ENCODE assay signal across 10 mouse cellular contexts in the genomic region with DNA sequence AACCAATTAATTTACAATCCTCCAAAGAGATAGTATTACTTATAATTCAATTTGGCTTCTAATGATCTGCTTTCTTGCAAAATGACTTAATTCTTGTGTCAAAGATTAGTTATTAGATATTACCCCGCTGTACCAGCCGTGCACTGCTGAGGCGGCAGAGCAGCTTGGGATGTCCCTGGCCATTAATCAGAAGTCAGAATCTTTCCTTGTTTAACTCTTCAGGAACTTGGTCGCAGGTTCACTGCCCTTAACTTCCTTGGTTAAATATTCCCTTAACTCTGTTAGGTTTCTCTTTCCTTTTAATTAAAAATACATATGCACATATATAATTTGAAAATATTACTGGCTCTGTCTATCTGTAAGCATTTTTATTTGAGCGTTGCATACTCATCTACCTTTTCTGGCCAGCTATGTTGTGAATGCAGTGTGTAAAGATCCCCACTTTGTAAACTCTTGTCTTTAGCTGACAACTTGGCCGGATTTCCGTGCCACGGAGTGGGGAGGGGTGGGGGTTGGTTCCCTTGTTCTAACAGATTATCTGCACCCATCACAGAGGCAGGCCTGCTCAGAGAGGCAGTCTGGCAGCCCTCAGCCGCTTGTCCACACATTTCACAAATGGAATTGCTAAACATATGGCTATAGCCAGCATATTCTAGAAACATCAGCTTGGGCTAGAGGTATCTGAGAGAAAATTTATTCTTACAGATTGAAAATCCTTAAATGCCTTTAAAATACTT. TPM values are rescaled to one million over a fixed set of nuclear protein-coding genes. Genes with fewer than 3 reads are reported as not detected.
DNase-seq lines count a peak whose midpoint lies in the region; ATAC-seq and TF ChIP-seq lines count a peak whose summit lies in the region.
"Had no signal": no experiment of that assay in that cellular context is flagged by ENCODE, and none has a peak within 500 bp of the region (broad histone marks: within the 10 kb centered on the region; RNA-seq: fewer than 3 reads in every experiment).

No protein-coding gene starts in this region.

- TF ChIP-seq CTCF in hindbrain, postnatal 0 days (IDR thresholded peaks at IDR 0.05; ENCODE audit: low read depth), result no peak
- no peak for TF ChIP-seq CTCF in gastrocnemius, adult 2 months (IDR thresholded peaks at IDR 0.05)

- DNase-seq in heart, postnatal 10 days, result peak; percentile 3 to 5
- DNase-seq in heart, postnatal 25 days (ENCODE audit: low spot score), result no peak
- peak; percentile 29 for DNase-seq in hindbrain, postnatal 0 days (ENCODE audit: low spot score)
- DNase-seq in ovary, postnatal 36 days (ENCODE audit: low spot score), result no peak
- no peak for DNase-seq in gastrocnemius, adult 2 months
- DNase-seq: thymus, adult 2 months had no signal

- H3K27ac ChIP-seq in forebrain, embryonic 12.5 days, result peak overlapping the region; percentile 54
- H3K27ac ChIP-seq in hindbrain, postnatal 0 days, result 0 out of 2 replicates have a peak overlapping the region, but pooled peaks have one; percentile 22
- 0 out of 2 replicates have a peak overlapping the region, but pooled peaks have one; percentile 25 for H3K27ac ChIP-seq in midbrain, embryonic 12.5 days (replicated peaks)
- H3K27ac ChIP-seq in kidney, embryonic 16.5 days (ENCODE audit: low read length), result no peak overlapping the region
- no peak overlapping the region for H3K27ac ChIP-seq in gastrocnemius, adult 2 months

- H3K9ac ChIP-seq in forebrain, embryonic 12.5 days, result no peak overlapping the region
- H3K9ac ChIP-seq in hindbrain, postnatal 0 days (replicated peaks; ENCODE audit: low read length), result no peak overlapping the region
- H3K9ac ChIP-seq in midbrain, embryonic 12.5 days (replicated peaks), result no peak overlapping the region
- no peak overlapping the region for H3K9ac ChIP-seq in kidney, embryonic 16.5 days (replicated peaks; ENCODE audit: low read length)

- no peaks in the 10 kb centered on the region for H3K27me3 ChIP-seq in forebrain, embryonic 12.5 days
- no peaks in the 10 kb centered on the region for H3K27me3 ChIP-seq in hindbrain, postnatal 0 days (ENCODE audit: insufficient read depth, low read length)
- no peaks in the 10 kb centered on the region for H3K27me3 ChIP-seq in midbrain, embryonic 12.5 days
- no peaks in the 10 kb centered on the region for H3K27me3 ChIP-seq in kidney, embryonic 16.5 days (ENCODE audit: insufficient read depth, low read length)

- 57% methylated on average over 9 of the region's 9 CpGs for WGBS in forebrain, embryonic 12.5 days
- WGBS in hindbrain, postnatal 0 days, result 30% methylated on average over 9 of the region's 9 CpGs
- 51% methylated on average over 9 of the region's 9 CpGs for WGBS in midbrain, embryonic 12.5 days
- 44% methylated on average over 9 of the region's 9 CpGs for WGBS in kidney, embryonic 16.5 days

- no peak overlapping the region for H3K4me3 ChIP-seq in forebrain, embryonic 12.5 days (replicated peaks)
- no peak overlapping the region for H3K4me3 ChIP-seq in hindbrain, postnatal 0 days (ENCODE audit: low read length)
- H3K4me3 ChIP-seq in midbrain, embryonic 12.5 days, result no peak overlapping the region
- H3K4me3 ChIP-seq in kidney, embryonic 16.5 days (ENCODE audit: low read length), result no peak overlapping the region
- no peak overlapping the region for H3K4me3 ChIP-seq in gastrocnemius, adult 2 months

- H3K4me1 ChIP-seq in forebrain, embryonic 12.5 days, result peaks cover 28% of the 10 kb centered on the region
- peaks cover 11% of the 10 kb centered on the region; the same call in 1 of the 2 replicates for H3K4me1 ChIP-seq in hindbrain, postnatal 0 days (ENCODE audit: insufficient read depth, low read length)
- peaks cover 28% of the 10 kb centered on the region for H3K4me1 ChIP-seq in midbrain, embryonic 12.5 days
- H3K4me1 ChIP-seq in kidney, embryonic 16.5 days (ENCODE audit: insufficient read depth, low read length), result 0 out of 2 replicates have a peak, but pooled peaks cover 3% of the 10 kb centered on the region

- H3K36me3 ChIP-seq in forebrain, embryonic 12.5 days (replicated peaks), result no peaks in the 10 kb centered on the region
- no peaks in the 10 kb centered on the region for H3K36me3 ChIP-seq in hindbrain, postnatal 0 days (ENCODE audit: insufficient read depth, low read length)
- no peaks in the 10 kb centered on the region for H3K36me3 ChIP-seq in midbrain, embryonic 12.5 days
- no peaks in the 10 kb centered on the region for H3K36me3 ChIP-seq in kidney, embryonic 16.5 days (ENCODE audit: insufficient read depth, low read length)

- no peak overlapping the region for H3K4me2 ChIP-seq in forebrain, embryonic 12.5 days
- H3K4me2 ChIP-seq in hindbrain, postnatal 0 days (ENCODE audit: low read depth, low read length), result 0 out of 2 replicates have a peak overlapping the region, but pooled peaks have one; percentile 2
- no peak overlapping the region for H3K4me2 ChIP-seq in midbrain, embryonic 12.5 days (replicated peaks)
- H3K4me2 ChIP-seq in kidney, embryonic 16.5 days (replicated peaks; ENCODE audit: low read depth, low read length), result no peak overlapping the region

- 0 out of 2 replicates have a peak, but pooled peaks have one; percentile 46 for ATAC-seq in forebrain, embryonic 12.5 days (ENCODE audit: low FRiP score)
- ATAC-seq in hindbrain, postnatal 0 days, result peak; percentile 53; the same call in 1 of the 2 replicates
- peak; percentile 60; the same call in 1 of the 2 replicates for ATAC-seq in midbrain, embryonic 12.5 days (ENCODE audit: low FRiP score, low read depth)
- ATAC-seq in kidney, embryonic 16.5 days (ENCODE audit: low FRiP score, low TSS enrichment), result no peak

- intact Hi-C loops in heart, postnatal 10 days (cut with DNase I), result no loop called here
- intact Hi-C loops in heart, postnatal 25 days (cut with DNase I), result no loop called here
- intact Hi-C loops in gastrocnemius, adult 2 months (cut with DNase I), result no loop called here

- H3K9me3 ChIP-seq in forebrain, embryonic 12.5 days, result no peaks in the 10 kb centered on the region
- H3K9me3 ChIP-seq in hindbrain, postnatal 0 days (ENCODE audit: low read length), result no peaks in the 10 kb centered on the region
- H3K9me3 ChIP-seq in midbrain, embryonic 12.5 days, result no peaks in the 10 kb centered on the region
- no peaks in the 10 kb centered on the region for H3K9me3 ChIP-seq in kidney, embryonic 16.5 days (ENCODE audit: low read length)

RNA-seq across cellular contexts. Expression of gene Neurod6, which starts 34.1 kb away (rescaled TPM):
- not detected for total RNA-seq in heart, postnatal 10 days (2021)
- not detected for total RNA-seq in heart, postnatal 25 days (2021)
- polyA plus RNA-seq in forebrain, embryonic 12.5 days (2016; fragmentation: Nextera tagmentation; extraction: Ambion mirVana), result 60.8 and 65.8 TPM in 2 replicates
- 20.9 and 24.3 TPM in 2 replicates for total RNA-seq in hindbrain, postnatal 0 days (2014; rRNA removed)
- 29.2 and 31.1 TPM in 2 replicates for polyA plus RNA-seq in hindbrain, postnatal 0 days (2015; fragmentation: Nextera tagmentation; extraction: Ambion mirVana)
- polyA plus RNA-seq in midbrain, embryonic 12.5 days (2016; fragmentation: Nextera tagmentation; extraction: Ambion mirVana), result 1.3 and 2.8 TPM in 2 replicates
- polyA plus RNA-seq in kidney, embryonic 16.5 days (2015; fragmentation: Nextera tagmentation; extraction: Ambion mirVana), result not detected in 2 replicates
- total RNA-seq in gastrocnemius, adult 2 months (2021), result not detected
- total RNA-seq: hematopoietic stem cell, adult 5-6 weeks had no signal
- polyA plus RNA-seq: thymus, adult 2 months had no signal

Comparison
In these comparisons a context has a peak if more than half of its experiments do, and no peak if none do; other contexts are left out.
1. DNase-seq: peak in heart, postnatal 10 days (2 of 2) and hindbrain, postnatal 0 days (single experiment); none in heart, postnatal 25 days (single experiment), ovary, postnatal 36 days (single experiment) and gastrocnemius, adult 2 months (single experiment).
2. H3K27ac ChIP-seq: peak in forebrain, embryonic 12.5 days (single experiment), hindbrain, postnatal 0 days (single experiment) and midbrain, embryonic 12.5 days (single experiment); none in kidney, embryonic 16.5 days (single experiment) and gastrocnemius, adult 2 months (single experiment).
3. RNA of gene Neurod6, which starts 34.1 kb away (total RNA-seq): 20.9 to 24.3 TPM in hindbrain, postnatal 0 days; not detected in heart, postnatal 10 days, not detected in heart, postnatal 25 days and not detected in gastrocnemius, adult 2 months; every median in the first group is over 10 times any median in the second.